Mouse (Mus musculus): ENCODE data around the gene Alpk1.
A peak's percentile ranks its signal among the peaks of the same experiment; 100 is the strongest.

Gene Alpk1

DNA sequence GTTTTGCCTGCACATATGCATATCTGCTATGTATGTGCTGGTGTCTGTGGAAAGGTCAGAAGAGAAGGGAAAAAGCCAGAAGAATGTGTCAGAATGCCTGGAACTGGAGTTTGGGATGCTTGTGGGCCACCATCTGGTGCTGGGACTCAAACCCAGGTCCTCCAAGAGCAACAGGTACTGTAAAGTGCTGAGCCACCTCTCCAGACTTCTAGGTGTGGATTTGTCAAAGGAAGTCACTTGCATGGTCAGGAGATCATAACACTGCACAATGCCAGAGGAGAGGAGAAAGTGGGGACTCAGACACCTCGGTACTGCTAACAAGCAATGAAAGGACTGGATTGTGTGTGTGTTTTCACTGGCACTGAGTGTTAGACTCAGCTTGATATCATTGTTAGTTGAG is 150.1 kb downstream of the Alpk1 start:
- no peak for DNase-seq (ENCODE audit: low read depth)

DNA sequence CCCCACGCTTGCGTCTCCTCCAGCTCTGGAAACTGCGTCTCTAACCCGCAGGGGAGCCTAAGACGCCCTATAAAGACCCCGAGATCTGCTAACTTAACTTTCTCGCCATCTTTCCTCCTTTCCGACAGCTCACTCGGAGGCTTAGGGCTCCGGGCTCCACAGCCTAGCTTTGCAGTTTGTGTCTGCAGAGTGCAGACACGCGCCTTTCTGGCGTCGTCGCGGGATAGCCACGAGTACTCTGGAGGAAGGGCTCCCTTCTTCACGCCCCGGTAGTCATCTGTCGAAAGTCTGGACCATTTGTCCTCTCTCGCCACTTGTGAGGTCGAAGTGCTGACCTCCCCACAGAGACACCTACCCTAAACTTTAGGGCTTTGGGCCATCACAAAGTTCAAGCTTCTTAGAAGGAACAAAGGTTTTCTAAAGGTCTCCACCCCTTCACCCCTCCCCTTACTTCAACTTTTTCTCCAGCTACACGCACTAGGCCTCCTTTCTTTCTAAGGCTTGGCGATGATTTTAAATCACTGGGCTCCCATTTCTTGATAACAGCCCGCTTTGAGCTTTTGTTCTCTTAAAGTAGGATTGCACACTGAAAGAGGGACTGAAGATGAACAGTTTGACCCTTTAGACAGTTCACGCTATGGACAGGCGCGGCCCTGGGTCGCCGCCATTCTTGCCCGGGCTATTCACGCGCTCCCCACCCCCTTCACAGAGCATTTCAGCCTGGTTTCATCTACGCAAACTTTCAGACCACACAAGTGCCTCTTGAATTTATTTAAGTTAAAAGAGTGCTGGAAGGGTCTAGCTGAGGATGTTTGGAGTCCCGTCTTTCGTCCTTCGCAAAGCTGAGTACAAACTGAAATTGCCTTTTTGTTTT is 151.8 kb downstream of the Alpk1 start:
- no peak for DNase-seq (ENCODE audit: low read depth)

DNA sequence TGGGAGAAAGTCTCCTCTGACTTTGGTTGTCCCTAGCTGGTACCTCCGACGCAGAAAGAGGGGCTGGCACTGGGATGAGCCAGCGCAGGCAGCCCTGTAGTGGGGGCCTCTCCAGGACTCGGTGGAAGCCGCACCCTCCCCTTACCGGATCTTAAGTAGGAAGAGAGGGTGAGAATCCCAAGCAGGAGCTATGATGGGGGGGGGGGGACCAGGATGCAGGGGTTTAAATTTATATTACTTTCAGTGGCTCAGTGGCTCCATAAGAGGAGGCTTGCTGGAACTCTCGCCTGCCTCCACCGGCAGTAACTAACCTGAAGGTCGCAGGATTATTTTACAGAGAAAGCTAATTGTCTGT is 152.4 kb downstream of the Alpk1 start:
- no peak for DNase-seq (ENCODE audit: low read depth)

DNA sequence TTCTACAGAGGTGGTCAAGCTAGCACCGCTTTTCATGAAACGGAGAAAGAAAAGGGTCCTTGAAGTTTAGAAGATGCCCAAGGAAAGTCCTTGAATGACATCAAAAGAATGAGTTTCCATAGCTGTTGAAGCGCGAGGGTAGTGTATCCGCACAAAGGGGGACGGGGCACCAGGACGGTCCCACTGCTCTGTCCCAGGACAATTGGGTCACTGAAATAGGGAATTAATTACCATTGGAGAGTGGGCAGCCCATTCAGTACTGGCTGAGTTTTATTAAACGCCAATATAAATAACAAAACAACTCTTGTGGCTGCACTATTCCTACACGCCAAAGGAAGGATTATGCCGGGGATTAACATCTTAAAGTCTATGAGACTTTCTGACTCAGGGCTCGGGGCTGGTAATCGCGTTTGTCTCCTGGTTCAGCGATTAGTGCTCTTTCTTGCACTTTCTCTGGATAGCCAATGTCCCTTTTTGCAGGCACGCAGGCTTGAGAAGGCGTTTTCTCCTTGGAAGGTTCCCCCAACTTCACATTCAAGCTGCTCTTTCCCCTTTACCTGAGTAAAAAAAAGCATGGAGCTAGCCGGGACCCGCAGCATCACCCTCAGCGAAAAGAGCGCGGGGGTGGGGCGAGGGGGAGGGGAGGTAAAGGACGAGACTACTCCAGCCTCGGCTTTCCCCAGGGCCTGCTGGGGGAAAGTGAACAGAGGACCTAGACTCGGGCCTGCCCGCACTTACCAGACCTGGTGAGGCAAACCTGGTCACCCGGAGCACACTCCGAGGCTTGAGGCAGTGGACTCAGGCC is 153.0 kb downstream of the Alpk1 start:
- DNase-seq (ENCODE audit: low read depth) = no peak

DNA sequence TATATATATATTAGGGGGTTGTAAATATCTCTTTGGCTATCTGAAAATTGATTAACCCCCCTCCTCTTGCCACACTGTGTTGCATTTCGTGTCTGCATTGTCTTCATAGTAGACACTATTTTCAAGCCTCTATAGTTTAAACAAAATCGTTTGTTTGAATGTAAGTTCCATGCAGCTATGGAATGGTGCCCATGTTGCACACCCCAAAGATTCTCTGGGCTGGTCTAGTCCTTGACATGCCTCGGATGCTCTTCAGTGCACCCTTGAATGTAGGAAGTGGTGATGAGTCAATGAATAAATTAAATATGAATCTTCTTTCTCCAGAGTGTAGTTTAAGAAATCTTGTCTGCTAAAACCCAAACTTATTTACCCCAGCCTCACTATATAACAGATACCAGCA is 153.8 kb downstream of the Alpk1 start:
- no peak for DNase-seq (ENCODE audit: low read depth)

DNA sequence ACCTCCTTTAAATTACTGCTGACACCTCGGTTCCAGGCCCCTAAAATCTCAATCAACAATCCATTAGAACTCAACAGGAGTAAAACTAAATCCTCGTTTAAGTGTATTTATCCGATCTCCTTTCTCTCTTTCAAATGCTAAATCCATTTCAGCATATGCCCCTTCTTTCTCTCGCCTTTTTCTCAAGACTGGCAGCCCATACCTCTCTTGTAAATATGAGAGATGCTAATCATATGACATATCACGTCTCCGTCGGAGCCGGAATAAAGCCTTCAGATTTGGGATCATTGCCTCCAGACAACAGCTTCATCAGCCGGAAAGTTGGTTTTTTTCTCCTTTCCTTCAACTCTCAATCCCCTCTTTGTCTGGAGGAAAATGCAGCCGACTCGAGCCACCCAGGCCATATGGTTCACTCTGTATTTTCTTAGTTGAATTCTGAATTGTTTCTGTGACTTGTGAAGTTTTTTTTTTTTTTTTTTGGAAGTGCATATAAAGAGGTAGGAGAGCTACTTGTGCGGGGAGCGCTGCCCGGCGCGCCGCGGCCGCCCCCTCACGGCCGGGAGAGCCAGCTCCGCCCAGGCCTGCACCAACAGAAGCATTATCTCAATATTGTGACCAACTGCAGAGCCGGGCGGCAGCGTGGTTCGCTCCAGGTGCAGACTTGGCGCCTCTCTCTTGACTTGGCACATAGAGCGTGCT is 154.5 kb downstream of the Alpk1 start:
- DNase-seq (ENCODE audit: low read depth) = peak; percentile 54

DNA sequence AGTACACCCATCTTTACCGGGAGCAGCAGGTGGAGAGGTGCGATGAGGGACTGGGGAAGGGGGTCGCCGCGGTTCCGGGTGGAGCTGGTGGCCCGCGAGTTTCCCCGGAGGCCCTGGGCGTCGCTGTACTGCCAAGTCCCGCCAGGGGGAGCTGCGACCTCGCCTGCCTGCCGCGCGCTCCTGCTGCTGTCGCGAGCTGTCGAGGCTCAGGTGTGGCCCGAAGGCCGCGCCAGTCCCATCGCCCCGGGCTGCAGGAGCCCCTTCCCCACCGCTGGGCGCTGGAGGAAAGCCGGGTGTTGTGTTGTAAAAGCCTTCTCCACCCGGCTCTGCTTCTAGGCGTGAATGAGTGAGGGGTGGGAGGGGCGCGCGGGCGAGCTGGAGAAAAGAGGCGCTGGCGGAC is 155.0 kb downstream of the Alpk1 start:
- peak; percentile 59 for DNase-seq (ENCODE audit: low read depth)
